Mouse (Mus musculus) forebrain, embryonic 11.5 days (tissue): ENCODE measurements at regions not wholly inside any gene's neighbourhood (a gene's known extent, or its start where the extent isn't known, plus 50 kb on each side); places are given as distances from the start of the nearest gene placed in this dataset.

Experiments
- ATAC-seq: fragments of 200-750 bp; cut with Nextera tagmentation; replicated peaks from 2 replicates; pipeline ENCODE4 v1.8.0; 2017; ENCODE audit warnings: moderate TSS enrichment; ENCODE audit not compliant: low FRiP score
- DNase-seq: peaks from one replicate; pipeline ENCODE4 v3.0.0-alpha.2; 2017; ENCODE audit warnings: low spot score
- H3K27ac ChIP-seq: fragments of 300-500 bp; sonication (generic); 2 replicates; pipeline ENCODE4 v1.5.1; 2014; ENCODE audit warnings: low read depth, low read length
- H3K27me3 ChIP-seq: fragments of 300-500 bp; sonication (generic); 2 replicates; pipeline ENCODE4 v1.6.1; 2014; ENCODE audit warnings: mild to moderate bottlenecking, low read length, mixed read lengths; ENCODE audit not compliant: control insufficient read depth, insufficient read depth
- H3K36me3 ChIP-seq: fragments of 300-500 bp; sonication (generic); 2 replicates; pipeline ENCODE4 v1.6.1; 2014; ENCODE audit warnings: mild to moderate bottlenecking, low read length, moderate library complexity, mixed read lengths; ENCODE audit not compliant: control insufficient read depth, insufficient read depth
- H3K4me1 ChIP-seq: fragments of 300-500 bp; sonication (generic); replicated peaks from 2 replicates; pipeline ENCODE4 v1.6.1; 2014; ENCODE audit warnings: low read length, mixed read lengths; ENCODE audit not compliant: control insufficient read depth, insufficient read depth
- H3K4me2 ChIP-seq: fragments of 300-500 bp; sonication (generic); 2 replicates; pipeline ENCODE4 v1.6.1; 2014; ENCODE audit warnings: low read depth, mild to moderate bottlenecking, low read length, moderate library complexity, mixed read lengths; ENCODE audit not compliant: severe bottlenecking
- H3K4me3 ChIP-seq: fragments of 300-500 bp; sonication (generic); 2 replicates; pipeline ENCODE4 v1.5.1; 2014; ENCODE audit warnings: low read depth, low read length
- H3K9ac ChIP-seq: fragments of 300-500 bp; sonication (generic); 2 replicates; pipeline ENCODE4 v1.6.1; 2014; ENCODE audit warnings: low read length
- H3K9me3 ChIP-seq: fragments of 300-500 bp; sonication (generic); 2 replicates; pipeline ENCODE4 v1.6.1; 2016; ENCODE audit warnings: low read length, mixed read lengths; ENCODE audit not compliant: control insufficient read depth
- WGBS: fragments of 180-500 bp; shearing (Covaris S2); extraction: QIAGEN DNeasy Blood & Tissue Kit; methylation state at CpG from one replicate; pipeline ENCODE4 v1.1.7; 2014; 5-methylcytosine and 5-hydroxymethylcytosine counted together

GRCm38 (mm10) chr14:106608341-106608927 lies 502.4 kb downstream of the Trim52 start:
- no peaks in the 10 kb centered on the region for H3K9me3 ChIP-seq
- H3K9ac ChIP-seq: no peak overlapping the region
- no peaks in the 10 kb centered on the region for H3K27me3 ChIP-seq
- H3K4me3 ChIP-seq: no peak overlapping the region
- DNase-seq (no peak), ATAC-seq (peak; percentile 34; the same call in 1 of the 2 replicates)
- H3K4me2 ChIP-seq: peak overlapping the region; percentile 24; the same call in 1 of the 2 replicates
- no peaks in the 10 kb centered on the region for H3K36me3 ChIP-seq
- H3K4me1 ChIP-seq: peaks cover 9% of the 10 kb centered on the region
- no peak overlapping the region for H3K27ac ChIP-seq
- 16% methylated on average over 7 of the region's 7 CpGs for WGBS
